Mouse (Mus musculus): Measurements from ENCODE around the gene Cdca3. TPM values are rescaled to one million over a fixed set of nuclear protein-coding genes. Genes with fewer than 3 reads are reported as not detected.
"Not testable (repeated sequence)": the region's sequence is repeated elsewhere in the genome, so short reads cannot be mapped to it uniquely, and the experiment has no call there.

Cdca3 gene
- polyA plus RNA-seq, 1 experiment from 2014 or later: 43.7 TPM

GRCm38 (mm10) chr6:124806446-124807140 is 22.8 kb upstream of the Cdca3 start:
- Histone ChIP-seq H3K9ac (replicated peaks; ENCODE audit: low read length) (no peak overlapping the region; the same call in 1 of the 2 replicates), H3K9me3 (ENCODE audit: control insufficient read depth, low read length) (no peaks in the 10 kb centered on the region), H3K27me3 (ENCODE audit: control insufficient read depth, insufficient read depth, low read length) (no peaks in the 10 kb centered on the region), H3K27ac (replicated peaks; ENCODE audit: low read depth, low read length) (peak overlapping the region; percentile 77), H3K4me3 (replicated peaks; ENCODE audit: low read depth, low read length) (no peak overlapping the region), H3K4me2 (ENCODE audit: low read length) (peak overlapping the region; percentile 73), H3K4me1 (ENCODE audit: control insufficient read depth, insufficient read depth, low read length) (peaks cover 30% of the 10 kb centered on the region), H3K36me3 (ENCODE audit: control insufficient read depth, insufficient read depth, low read length) (peaks cover 7% of the 10 kb centered on the region)
- no peak for ATAC-seq (ENCODE audit: low FRiP score, low TSS enrichment)
- DNase-seq: no peak
- WGBS: 76% methylated on average over 7 of the region's 7 CpGs

- no peak for DNase-seq
- peaks cover 13% of the 10 kb centered on the region for H3K36me3 ChIP-seq (ENCODE audit: control insufficient read depth, insufficient read depth, low read length)
- H3K27ac ChIP-seq (replicated peaks; ENCODE audit: low read depth, low read length): no peak overlapping the region
- no peaks in the 10 kb centered on the region for H3K9me3 ChIP-seq (ENCODE audit: control insufficient read depth, low read length)
- H3K4me1 ChIP-seq (ENCODE audit: control insufficient read depth, insufficient read depth, low read length): peaks cover 34% of the 10 kb centered on the region
- no peak overlapping the region for H3K9ac ChIP-seq (replicated peaks; ENCODE audit: low read length)
- ATAC-seq (ENCODE audit: low FRiP score, low TSS enrichment): no peak
- H3K4me2 ChIP-seq (ENCODE audit: low read length): no peak overlapping the region
- no peak overlapping the region for H3K4me3 ChIP-seq (replicated peaks; ENCODE audit: low read depth, low read length)
- no peaks in the 10 kb centered on the region for H3K27me3 ChIP-seq (ENCODE audit: control insufficient read depth, insufficient read depth, low read length)
- 90% methylated on average over 4 of the region's 4 CpGs for WGBS
Measured at GRCm38 (mm10) chr6:124807366-124807765, 22.0 kb upstream of the Cdca3 start.

GRCm38 (mm10) chr6:124807986-124808357 is 21.4 kb upstream of the Cdca3 start:
- Histone ChIP-seq H3K4me1 (ENCODE audit: control insufficient read depth, insufficient read depth, low read length) (peaks cover 40% of the 10 kb centered on the region), H3K36me3 (ENCODE audit: control insufficient read depth, insufficient read depth, low read length) (peaks cover 13% of the 10 kb centered on the region), H3K9ac (replicated peaks; ENCODE audit: low read length) (no peak overlapping the region), H3K27me3 (ENCODE audit: control insufficient read depth, insufficient read depth, low read length) (no peaks in the 10 kb centered on the region), H3K27ac (replicated peaks; ENCODE audit: low read depth, low read length) (0 out of 2 replicates have a peak overlapping the region, but pooled peaks have one; percentile 32), H3K4me2 (ENCODE audit: low read length) (peak overlapping the region; percentile 92), H3K9me3 (ENCODE audit: control insufficient read depth, low read length) (no peaks in the 10 kb centered on the region), H3K4me3 (replicated peaks; ENCODE audit: low read depth, low read length) (no peak overlapping the region)
- 89% methylated on average over 6 of the region's 6 CpGs for WGBS
- ATAC-seq (ENCODE audit: low FRiP score, low TSS enrichment) (no peak), DNase-seq (no peak)

- peak within 1 kb of the TSS; percentile 55 for H3K9ac ChIP-seq (replicated peaks; ENCODE audit: low read length)
- ATAC-seq (ENCODE audit: low FRiP score, low TSS enrichment): peak; percentile 31; the same call in 1 of the 2 replicates
- H3K4me3 ChIP-seq (replicated peaks; ENCODE audit: low read depth, low read length): peak within 1 kb of the TSS; percentile 44
- no peaks in the 10 kb centered on the region for H3K27me3 ChIP-seq (ENCODE audit: control insufficient read depth, insufficient read depth, low read length)
- H3K4me1 ChIP-seq (ENCODE audit: control insufficient read depth, insufficient read depth, low read length): peaks cover 45% of the 10 kb centered on the region
- H3K36me3 ChIP-seq (ENCODE audit: control insufficient read depth, insufficient read depth, low read length): peaks cover 13% of the 10 kb centered on the region
- H3K4me2 ChIP-seq (ENCODE audit: low read length): peak within 1 kb of the TSS; percentile 92
- DNase-seq: peak; percentile 79
- peak within 1 kb of the TSS; percentile 77 for H3K27ac ChIP-seq (replicated peaks; ENCODE audit: low read depth, low read length)
- WGBS: 4% methylated on average over 29 of the region's 29 CpGs
- H3K9me3 ChIP-seq (ENCODE audit: control insufficient read depth, low read length): no peaks in the 10 kb centered on the region
Measured at GRCm38 (mm10) chr6:124808358-124809012, 20.9 kb upstream of the Cdca3 start, which contains the start of gene Spsb2. Gene Spsb2 (plus strand): TSS chr6:124808661.

GRCm38 (mm10) chr6:124809052-124809774 is 20.1 kb upstream of the Cdca3 start:
- Histone ChIP-seq H3K27ac (replicated peaks; ENCODE audit: low read depth, low read length) (peak overlapping the region; percentile 77), H3K4me2 (ENCODE audit: low read length) (peak overlapping the region; percentile 92), H3K36me3 (ENCODE audit: control insufficient read depth, insufficient read depth, low read length) (peaks cover 13% of the 10 kb centered on the region), H3K9me3 (ENCODE audit: control insufficient read depth, low read length) (no peaks in the 10 kb centered on the region), H3K9ac (replicated peaks; ENCODE audit: low read length) (peak overlapping the region; percentile 55), H3K27me3 (ENCODE audit: control insufficient read depth, insufficient read depth, low read length) (no peaks in the 10 kb centered on the region), H3K4me1 (ENCODE audit: control insufficient read depth, insufficient read depth, low read length) (peaks cover 47% of the 10 kb centered on the region), H3K4me3 (replicated peaks; ENCODE audit: low read depth, low read length) (peak overlapping the region; percentile 44)
- peak; percentile 84 for DNase-seq
- WGBS: under 1% methylated on average over 35 of the region's 35 CpGs
- ATAC-seq (ENCODE audit: low FRiP score, low TSS enrichment): peak; percentile 14; the same call in 1 of the 2 replicates

GRCm38 (mm10) chr6:124809775-124810538 is 19.4 kb upstream of the Cdca3 start:
- Histone ChIP-seq H3K9me3 (ENCODE audit: control insufficient read depth, low read length) (no peaks in the 10 kb centered on the region), H3K27me3 (ENCODE audit: control insufficient read depth, insufficient read depth, low read length) (no peaks in the 10 kb centered on the region), H3K4me1 (ENCODE audit: control insufficient read depth, insufficient read depth, low read length) (peaks cover 53% of the 10 kb centered on the region), H3K36me3 (ENCODE audit: control insufficient read depth, insufficient read depth, low read length) (peaks cover 15% of the 10 kb centered on the region), H3K4me2 (ENCODE audit: low read length) (peak overlapping the region; percentile 92), H3K27ac (replicated peaks; ENCODE audit: low read depth, low read length) (peak overlapping the region; percentile 77; the same call in 1 of the 2 replicates), H3K9ac (replicated peaks; ENCODE audit: low read length) (peak overlapping the region; percentile 55), H3K4me3 (replicated peaks; ENCODE audit: low read depth, low read length) (peak overlapping the region; percentile 44)
- 46% methylated on average over 14 of the region's 14 CpGs for WGBS
- ATAC-seq (ENCODE audit: low FRiP score, low TSS enrichment): no peak
- no peak for DNase-seq

- 88% methylated on average over 11 of the region's 11 CpGs for WGBS
- not testable (repeated sequence) for DNase-seq; H3K9me3 ChIP-seq (ENCODE audit: control insufficient read depth, low read length); H3K4me2 ChIP-seq (ENCODE audit: low read length); H3K4me3 ChIP-seq (replicated peaks; ENCODE audit: low read depth, low read length); H3K27ac ChIP-seq (replicated peaks; ENCODE audit: low read depth, low read length); H3K9ac ChIP-seq (replicated peaks; ENCODE audit: low read length); ATAC-seq (ENCODE audit: low FRiP score, low TSS enrichment); H3K27me3 ChIP-seq (ENCODE audit: control insufficient read depth, insufficient read depth, low read length)
- H3K36me3 ChIP-seq (ENCODE audit: control insufficient read depth, insufficient read depth, low read length): peaks cover 23% of the 10 kb centered on the region
- H3K4me1 ChIP-seq (ENCODE audit: control insufficient read depth, insufficient read depth, low read length): peaks cover 48% of the 10 kb centered on the region
Measured at GRCm38 (mm10) chr6:124810566-124811402, 18.6 kb upstream of the Cdca3 start.

Data from midbrain, embryonic 14.5 days (tissue).